Mouse (Mus musculus): ENCODE results near the gene Zic2.

DNA sequence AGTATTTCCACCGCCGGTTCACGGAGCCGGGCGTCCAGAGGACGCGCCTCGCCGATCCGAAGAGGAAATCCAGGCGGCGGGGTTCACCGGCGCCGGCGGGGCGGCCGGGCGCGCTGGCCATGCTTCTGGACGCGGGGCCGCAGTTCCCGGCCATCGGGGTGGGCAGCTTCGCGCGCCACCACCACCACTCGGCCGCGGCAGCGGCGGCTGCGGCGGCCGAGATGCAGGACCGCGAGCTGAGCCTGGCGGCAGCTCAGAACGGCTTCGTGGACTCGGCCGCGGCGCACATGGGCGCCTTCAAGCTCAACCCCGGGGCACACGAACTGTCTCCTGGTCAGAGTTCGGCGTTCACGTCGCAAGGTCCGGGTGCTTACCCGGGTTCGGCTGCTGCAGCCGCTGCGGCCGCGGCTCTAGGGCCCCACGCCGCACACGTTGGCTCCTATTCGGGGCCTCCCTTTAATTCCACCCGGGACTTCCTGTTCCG is 364 bp downstream of the Zic2 start:
- TF ChIP-seq CTCF (IDR thresholded peaks at IDR 0.05; ENCODE audit: control insufficient read depth, insufficient read depth, insufficient replicate concordance, low read depth, low read length) (no peak), POLR2A (IDR thresholded peaks at IDR 0.05; ENCODE audit: control insufficient read depth, low read depth, low read length) (no peak)
